Mouse (Mus musculus) bone marrow, adult 2 months (tissue): ENCODE data around the gene Sbno1. TPM values are rescaled to one million over a fixed set of nuclear protein-coding genes. Genes with fewer than 3 reads are reported as not detected.
A peak's percentile ranks its signal among the peaks of the same experiment; 100 is the strongest.

ENCODE experiments used
- H3K27ac ChIP-seq: fragments of 200-500 bp; 2 replicates; pipeline ENCODE4 v1.5.1; 2012; ENCODE audit warnings: low read depth, mild to moderate bottlenecking, control low read depth, inconsistent platforms, low read length; ENCODE audit not compliant: control insufficient read depth, poor library complexity, insufficient read depth
- H3K4me1 ChIP-seq: fragments of 200-500 bp; 2 replicates; pipeline ENCODE4 v1.6.1; 2011; ENCODE audit warnings: low read length; ENCODE audit not compliant: control insufficient read depth, insufficient read depth
- H3K4me3 ChIP-seq: fragments of 200-500 bp; replicated peaks from 2 replicates; pipeline ENCODE3; 2011; ENCODE audit warnings: mild to moderate bottlenecking, low read depth, low read length, control low read depth; ENCODE audit not compliant: control insufficient read depth
- CTCF ChIP-seq: fragments of 200-500 bp; IDR thresholded peaks from 2 replicates; pipeline ENCODE4 v1.5.1; 2011; ENCODE audit warnings: low read length, control low read depth; ENCODE audit not compliant: control insufficient read depth, insufficient read depth
- POLR2A ChIP-seq: fragments of 200-500 bp; IDR thresholded peaks from 2 replicates; pipeline ENCODE4 v1.6.1; 2011; ENCODE audit warnings: low read depth, mild to moderate bottlenecking, control low read depth, low read length, borderline replicate concordance; ENCODE audit not compliant: control insufficient read depth
- WGBS: fragments of 180-500 bp; shearing (Covaris S2); methylation state at CpG from one replicate; pipeline ENCODE4 v1.1.7; 2018; 5-methylcytosine and 5-hydroxymethylcytosine counted together
- polyA plus RNA-seq: library from polyadenylated mRNA; stranded (reverse); fragments of >200 nt; gene quantifications from 2 replicates; pipeline ENCODE4 v1.2.4, GENCODE M21; 2011; ENCODE audit warnings: low replicate concordance; ENCODE audit not compliant: missing spikeins, insufficient read depth, insufficient read length

The Sbno1 gene
- polyA plus RNA-seq, 1 experiment: 50.4 TPM

DNA sequence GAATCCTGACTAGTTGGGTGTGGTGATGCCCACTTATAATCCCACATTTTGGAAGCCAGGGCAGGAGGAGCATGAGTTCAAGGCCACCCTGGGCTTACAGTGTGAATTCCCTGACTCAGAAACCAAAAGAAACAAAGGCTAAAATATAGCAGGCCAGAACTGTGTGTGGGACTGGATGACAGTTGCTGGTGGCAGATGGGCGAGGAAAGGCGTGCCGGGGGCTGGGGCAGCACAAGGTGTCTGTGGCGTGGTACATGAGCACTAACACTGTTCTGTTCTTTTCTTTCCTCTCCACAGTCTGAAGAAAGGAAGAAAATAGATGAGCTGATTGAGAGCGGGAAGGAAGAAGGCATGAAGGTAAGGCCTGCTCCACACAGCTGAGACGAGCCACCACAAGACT, 31.0 kb upstream of the Sbno1 start:
- Histone ChIP-seq H3K27ac (no peak overlapping the region), H3K4me1 (peaks cover 1% of the 10 kb centered on the region; the same call in 1 of the 2 replicates), H3K4me3 (no peak overlapping the region)
- 90% methylated on average over 6 of the region's 6 CpGs for WGBS
- no peak for TF ChIP-seq POLR2A

DNA sequence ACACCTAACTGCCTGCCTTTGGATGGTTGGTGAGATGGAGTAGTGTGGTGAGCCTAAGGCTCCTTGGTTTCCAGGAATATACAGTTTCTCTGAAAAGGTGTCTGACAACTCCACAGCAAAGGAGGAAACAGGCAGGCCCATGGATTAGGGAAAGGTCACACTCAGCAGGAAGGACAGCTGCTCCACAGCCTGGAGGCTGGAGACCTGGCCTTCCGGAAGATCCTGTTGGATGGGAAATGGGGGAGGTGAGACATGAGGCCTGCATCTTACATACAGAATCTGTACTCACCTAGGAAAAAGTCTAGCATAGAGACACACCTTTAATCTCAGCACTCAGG, 28.2 kb upstream of the Sbno1 start:
- 89% methylated on average over 1 of the region's 1 CpGs for WGBS
- Histone ChIP-seq H3K4me1 (peaks cover 3% of the 10 kb centered on the region; the same call in 1 of the 2 replicates), H3K27ac (no peak overlapping the region), H3K4me3 (no peak overlapping the region)
- TF ChIP-seq CTCF: no peak
- no peak for TF ChIP-seq POLR2A

DNA sequence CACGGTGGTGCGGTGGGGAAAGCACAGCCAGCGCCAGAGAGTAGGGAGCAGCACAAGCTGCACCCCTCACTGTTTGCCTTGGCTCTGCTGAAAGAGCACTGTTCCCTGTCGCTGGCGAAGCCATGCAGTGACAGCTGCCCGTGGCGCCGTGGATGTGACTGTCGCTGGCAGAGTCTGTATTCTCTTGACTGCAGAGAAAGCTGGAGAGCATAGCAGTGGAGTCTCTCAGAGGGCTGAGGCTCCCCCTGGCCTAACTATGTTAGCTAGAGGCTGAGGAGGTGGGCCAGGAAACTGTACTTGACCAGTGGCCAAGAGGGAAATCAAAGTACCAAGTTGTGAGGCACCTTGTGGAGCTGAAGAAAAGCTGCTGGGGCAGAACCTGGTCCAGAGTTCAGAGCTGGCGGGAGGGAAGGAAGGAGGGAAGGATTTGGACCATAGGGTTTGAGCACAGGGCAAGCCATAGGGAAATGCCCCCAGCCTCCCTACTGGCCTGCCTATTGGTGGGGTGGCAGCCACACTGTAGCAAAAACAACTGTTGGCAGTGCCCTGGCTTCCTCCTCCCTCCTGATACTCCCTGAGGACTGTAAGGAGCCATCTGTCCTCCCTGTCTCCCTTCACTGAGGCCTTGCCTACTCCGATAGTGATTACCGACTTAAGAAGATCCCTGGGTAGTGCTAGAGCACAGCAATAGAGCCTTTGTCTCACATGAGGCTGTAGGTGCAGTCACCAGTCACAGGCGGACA, 27.7 kb upstream of the Sbno1 start:
- Histone ChIP-seq H3K4me1 (peaks cover 5% of the 10 kb centered on the region; the same call in 1 of the 2 replicates), H3K27ac (no peak overlapping the region; the same call in 1 of the 2 replicates), H3K4me3 (no peak overlapping the region)
- 91% methylated on average over 13 of the region's 13 CpGs for WGBS
- TF ChIP-seq CTCF (no peak), POLR2A (no peak)

DNA sequence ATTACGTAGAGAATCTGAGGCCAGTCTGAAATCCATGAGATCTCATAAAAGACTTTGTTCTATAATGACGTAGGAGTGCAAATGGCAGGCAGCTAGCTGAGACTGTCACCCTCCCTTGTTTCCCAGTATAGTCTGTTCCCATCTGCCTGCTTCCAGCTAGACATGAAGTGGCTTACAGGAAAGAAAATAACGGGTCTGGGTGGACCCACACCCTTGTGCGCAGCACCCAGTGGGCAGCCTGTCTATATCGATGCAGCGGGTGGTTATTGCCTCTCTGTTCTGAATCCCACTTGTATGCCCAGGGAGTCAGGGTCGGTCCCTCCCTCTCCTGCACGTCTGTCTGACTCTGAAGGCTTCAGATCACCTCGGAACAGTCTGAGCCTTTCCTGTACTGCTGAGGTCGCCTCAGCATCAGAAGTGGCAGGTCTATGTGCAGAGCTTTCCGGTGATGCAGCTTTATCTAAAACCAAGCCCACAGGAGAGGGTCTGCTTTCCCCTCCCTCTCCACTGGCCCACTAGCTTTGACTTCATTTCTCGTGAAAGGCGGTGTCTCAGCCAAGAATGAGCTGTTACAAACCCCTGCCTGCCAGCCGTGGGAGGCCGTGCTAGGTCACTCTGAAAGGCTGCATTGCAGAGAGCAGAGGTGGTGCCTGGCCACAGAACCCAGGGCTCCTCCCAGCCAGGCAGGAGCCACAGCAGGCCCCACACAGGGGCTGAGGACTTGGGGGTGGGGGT, 26.9 kb upstream of the Sbno1 start:
- 91% methylated on average over 15 of the region's 15 CpGs for WGBS
- peaks cover 6% of the 10 kb centered on the region; the same call in 1 of the 2 replicates for H3K4me1 ChIP-seq
- H3K27ac ChIP-seq: no peak overlapping the region
- no peak for TF ChIP-seq CTCF
- TF ChIP-seq POLR2A: no peak
- H3K4me3 ChIP-seq: no peak overlapping the region

DNA sequence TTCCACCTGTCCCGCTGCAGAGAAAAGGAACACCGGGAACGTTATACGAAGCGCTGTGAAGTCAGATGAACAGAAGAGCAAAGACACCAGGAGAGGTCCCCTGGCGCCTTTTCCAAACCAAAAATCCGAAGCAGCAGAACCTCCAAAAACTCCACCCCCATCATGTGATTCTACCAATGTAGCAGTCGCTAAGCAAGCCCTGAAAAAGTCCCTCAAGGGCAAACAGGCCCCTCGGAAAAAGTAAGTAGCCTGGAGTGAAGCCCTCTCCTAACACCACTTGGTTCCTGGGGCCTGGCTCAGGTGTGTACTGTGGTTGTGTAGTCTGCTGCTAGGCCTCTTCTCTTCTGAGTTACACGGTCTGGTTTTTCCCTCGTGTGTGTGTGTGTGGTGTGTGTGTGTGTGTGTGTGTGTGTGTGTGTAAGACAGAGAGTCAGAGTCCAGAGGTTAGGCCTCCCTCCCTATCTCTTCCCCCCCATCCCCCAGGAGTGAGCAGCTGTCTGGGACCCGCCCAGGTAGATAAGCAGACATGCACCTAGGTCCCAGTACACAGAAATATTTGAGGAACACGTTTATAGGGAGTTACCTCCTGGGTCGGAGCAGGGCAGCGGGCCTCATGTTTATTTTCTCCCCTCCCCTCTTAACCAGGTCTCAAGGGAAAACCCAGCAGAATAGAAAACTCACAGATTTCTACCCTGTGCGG, 25.0 kb upstream of the Sbno1 start:
- WGBS: 84% methylated on average over 16 of the region's 16 CpGs
- Histone ChIP-seq H3K4me3 (no peak overlapping the region), H3K27ac (no peak overlapping the region)

DNA sequence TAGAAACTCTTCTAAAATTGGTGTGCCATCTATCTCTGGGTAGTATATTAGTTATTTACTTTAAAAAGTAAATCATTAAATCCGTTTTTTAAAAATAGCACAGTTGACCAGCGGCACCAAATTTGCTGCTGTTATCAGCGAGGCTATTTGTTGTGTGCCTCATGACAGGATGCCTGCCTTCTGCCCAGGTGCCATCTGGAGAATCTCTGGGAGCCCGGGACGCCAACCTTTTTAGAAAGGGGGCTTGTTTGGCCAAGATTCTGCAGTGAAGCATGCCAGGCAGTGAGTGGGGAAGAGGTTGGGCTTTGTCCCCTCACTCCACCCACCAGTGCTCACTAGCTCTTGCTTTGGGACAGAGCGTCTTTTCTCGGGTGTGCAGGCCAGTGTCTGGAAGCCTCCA, 24.2 kb upstream of the Sbno1 start:
- Histone ChIP-seq H3K4me3 (no peak overlapping the region), H3K4me1 (peaks cover 5% of the 10 kb centered on the region; the same call in 1 of the 2 replicates), H3K27ac (no peak overlapping the region)
- TF ChIP-seq CTCF: no peak
- no peak for TF ChIP-seq POLR2A
- 87% methylated on average over 7 of the region's 7 CpGs for WGBS

More for the DNA sequence above, 25.0 kb upstream of the Sbno1 start:
- TF ChIP-seq POLR2A: no peak
- no peak for TF ChIP-seq CTCF
- peaks cover 6% of the 10 kb centered on the region; the same call in 1 of the 2 replicates for H3K4me1 ChIP-seq

DNA sequence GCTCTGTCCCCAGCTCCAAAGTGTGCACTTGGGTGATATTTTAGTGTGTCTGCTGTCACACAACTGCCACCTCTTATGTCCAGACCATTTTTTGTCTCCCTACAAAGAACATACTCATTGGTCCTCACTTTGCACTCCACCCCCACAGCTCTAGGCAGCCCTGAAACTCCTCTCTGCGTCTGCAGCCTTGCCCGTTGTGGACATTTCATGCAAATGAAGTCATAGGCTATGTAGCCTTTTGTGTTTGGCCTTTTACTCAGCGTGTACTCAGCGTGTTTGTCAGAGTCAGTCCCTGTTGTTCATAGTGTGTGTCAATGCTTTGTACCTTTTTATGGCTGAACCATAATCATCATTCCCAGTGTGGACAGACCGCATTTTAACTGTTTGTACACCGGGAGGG, 23.7 kb upstream of the Sbno1 start:
- TF ChIP-seq POLR2A (no peak), CTCF (no peak)
- no peak overlapping the region for H3K27ac ChIP-seq
- H3K4me1 ChIP-seq: peaks cover 8% of the 10 kb centered on the region
- WGBS: 90% methylated on average over 6 of the region's 6 CpGs
- H3K4me3 ChIP-seq: no peak overlapping the region

DNA sequence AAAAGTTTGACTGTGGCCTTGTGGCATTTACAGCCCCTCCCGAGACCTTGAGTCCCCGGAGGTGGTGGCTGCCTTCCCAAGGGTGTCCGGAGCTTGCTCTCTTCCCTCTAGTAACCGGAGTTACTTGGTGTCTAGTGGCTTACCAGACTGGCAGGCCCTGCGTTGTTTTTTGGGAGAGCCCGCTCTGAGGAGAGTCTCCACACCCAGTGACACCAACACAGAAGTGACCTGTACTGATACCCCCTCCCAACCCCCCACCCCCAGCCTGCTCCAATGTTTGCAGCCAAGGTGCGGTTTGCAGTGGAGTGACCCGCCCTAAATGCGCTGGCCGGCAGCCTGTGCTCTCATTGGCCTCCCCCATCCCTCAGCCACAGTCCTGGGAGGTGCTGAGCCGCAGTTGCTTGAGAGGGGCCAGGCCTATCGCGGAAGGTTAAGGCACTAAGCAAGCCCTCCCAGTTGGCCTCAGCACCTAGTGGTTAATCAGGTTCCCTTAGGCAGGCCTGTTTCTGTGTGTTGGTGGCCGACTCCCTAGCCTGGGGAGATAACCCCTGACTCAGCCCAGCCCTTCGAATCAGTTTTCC, 20.6 kb upstream of the Sbno1 start:
- WGBS: 2% methylated on average over 15 of the region's 15 CpGs
- peak overlapping the region; percentile 82 for H3K4me3 ChIP-seq
- H3K27ac ChIP-seq: peak overlapping the region; percentile 92
- TF ChIP-seq CTCF (peak; percentile 5; the same call in 1 of the 2 replicates), POLR2A (no peak)
- H3K4me1 ChIP-seq: peaks cover 13% of the 10 kb centered on the region
